Mouse (Mus musculus): ENCODE data around the gene Micu1. TPM values are rescaled to one million over a fixed set of nuclear protein-coding genes. Genes with fewer than 3 reads are reported as not detected.
A peak's percentile ranks its signal among the peaks of the same experiment; 100 is the strongest.

The Micu1 gene
- total RNA-seq, 2 experiments from 2014 or later, result 62.4 to 70.4 TPM

GRCm38 (mm10) chr10:59777246-59777645 lies 75.0 kb downstream of the Micu1 start:
- DNase-seq, result peak in 1 of 2 experiments; percentile 31

GRCm38 (mm10) chr10:59778137-59778710 lies 75.9 kb downstream of the Micu1 start:
- peak; percentile 45 to 67 for DNase-seq

- DNase-seq, result no peak
Measured at GRCm38 (mm10) chr10:59780698-59781097, 78.4 kb downstream of the Micu1 start.

GRCm38 (mm10) chr10:59781205-59781931 lies 79.1 kb downstream of the Micu1 start:
- DNase-seq, result no peak

GRCm38 (mm10) chr10:59784731-59785685 lies 82.7 kb downstream of the Micu1 start:
- peak; percentile 31 to 45 for DNase-seq

- DNase-seq, result peak; percentile 20 to 44
Measured at GRCm38 (mm10) chr10:59786289-59786688, 84.0 kb downstream of the Micu1 start.

GRCm38 (mm10) chr10:59787140-59787800 lies 85.0 kb downstream of the Micu1 start:
- no peak for DNase-seq

- DNase-seq, result no peak
Measured at GRCm38 (mm10) chr10:59787870-59788269, 85.6 kb downstream of the Micu1 start.

GRCm38 (mm10) chr10:59790291-59790929 lies 88.1 kb downstream of the Micu1 start:
- DNase-seq, result no peak

- DNase-seq, result no peak
Measured at GRCm38 (mm10) chr10:59791896-59792295, 89.6 kb downstream of the Micu1 start.

- DNase-seq, result no peak
Measured at GRCm38 (mm10) chr10:59792575-59793176, 90.4 kb downstream of the Micu1 start.

- no peak for DNase-seq
Measured at GRCm38 (mm10) chr10:59793454-59793853, 91.2 kb downstream of the Micu1 start.

GRCm38 (mm10) chr10:59795085-59795484 lies 92.8 kb downstream of the Micu1 start:
- DNase-seq, result no peak

- no peak for DNase-seq
Measured at GRCm38 (mm10) chr10:59795902-59796301, 93.6 kb downstream of the Micu1 start.

- no peak for DNase-seq
Measured at GRCm38 (mm10) chr10:59798371-59798770, 96.1 kb downstream of the Micu1 start.

GRCm38 (mm10) chr10:59799303-59800044 lies 97.2 kb downstream of the Micu1 start:
- no peak for DNase-seq

- no peak for DNase-seq
Measured at GRCm38 (mm10) chr10:59800159-59800558, 97.9 kb downstream of the Micu1 start.

- DNase-seq, result no peak
Measured at GRCm38 (mm10) chr10:59800826-59801501, 98.7 kb downstream of the Micu1 start.

- DNase-seq, result no peak
Measured at GRCm38 (mm10) chr10:59808677-59809076, 106.4 kb downstream of the Micu1 start.
